Mouse (Mus musculus) embryonic facial prominence, embryonic 11.5 days (tissue): Measurements from ENCODE around the gene Cyp2b19. TPM values are rescaled to one million over a fixed set of nuclear protein-coding genes. Genes with fewer than 3 reads are reported as not detected.

Experiments used
- ATAC-seq: fragments of 200-750 bp; cut with Nextera tagmentation; replicated peaks from 2 replicates; pipeline ENCODE4 v1.8.0; 2017; ENCODE audit warnings: low read depth; ENCODE audit not compliant: insufficient number of reproducible peaks, low FRiP score, low TSS enrichment
- DNase-seq: peaks from one replicate; pipeline ENCODE4 v3.0.0-alpha.2; 2015; ENCODE audit warnings: low spot score
- H3K27ac ChIP-seq: fragments of 300-500 bp; sonication (generic); replicated peaks from 2 replicates; pipeline ENCODE4 v1.5.1; 2014; ENCODE audit warnings: mild to moderate bottlenecking, low read depth, low read length, control low read depth
- H3K27me3 ChIP-seq: fragments of 300-500 bp; sonication (generic); 2 replicates; pipeline ENCODE4 v1.6.1; 2014; ENCODE audit warnings: mild to moderate bottlenecking, low read length, moderate library complexity, mixed read lengths; ENCODE audit not compliant: control insufficient read depth, insufficient read depth
- H3K36me3 ChIP-seq: fragments of 300-500 bp; sonication (generic); replicated peaks from 2 replicates; pipeline ENCODE4 v1.6.1; 2014; ENCODE audit warnings: low read depth, mild to moderate bottlenecking, low read length, moderate library complexity, mixed read lengths; ENCODE audit not compliant: control insufficient read depth, insufficient read depth
- H3K4me1 ChIP-seq: fragments of 300-500 bp; sonication (generic); 2 replicates; pipeline ENCODE4 v1.6.1; 2014; ENCODE audit warnings: low read length, mixed read lengths; ENCODE audit not compliant: control insufficient read depth, insufficient read depth
- H3K4me2 ChIP-seq: fragments of 300-500 bp; sonication (generic); 2 replicates; pipeline ENCODE4 v1.6.1; 2014; ENCODE audit warnings: low read depth, mild to moderate bottlenecking, control low read depth, low read length, moderate library complexity
- H3K4me3 ChIP-seq: fragments of 300-500 bp; sonication (generic); 2 replicates; pipeline ENCODE4 v1.5.1; 2014; ENCODE audit warnings: low read depth, low read length, control low read depth
- H3K9ac ChIP-seq: fragments of 300-500 bp; sonication (generic); replicated peaks from 2 replicates; pipeline ENCODE4 v1.6.1; 2014; ENCODE audit warnings: mild to moderate bottlenecking, control low read depth, low read length
- H3K9me3 ChIP-seq: fragments of 300-500 bp; sonication (generic); replicated peaks from 2 replicates; pipeline ENCODE4 v1.6.1; 2016; ENCODE audit warnings: mild to moderate bottlenecking, low read length, inconsistent platforms, mixed read lengths; ENCODE audit not compliant: control insufficient read depth
- WGBS: fragments of 180-500 bp; shearing (Covaris S2); extraction: QIAGEN DNeasy Blood & Tissue Kit; methylation state at CpG from one replicate; pipeline ENCODE4 v1.1.7; 2014; 5-methylcytosine and 5-hydroxymethylcytosine counted together
- polyA plus RNA-seq: library from polyadenylated mRNA; unstranded; fragments of >200 nt; fragmentation: Nextera tagmentation; extraction: Ambion mirVana; gene quantifications from 2 replicates; pipeline ENCODE4 v1.2.1, GENCODE M21; 2014

Gene Cyp2b19
- 0.10 TPM in 1 of 2 replicates, not detected in the other for polyA plus RNA-seq

DNA sequence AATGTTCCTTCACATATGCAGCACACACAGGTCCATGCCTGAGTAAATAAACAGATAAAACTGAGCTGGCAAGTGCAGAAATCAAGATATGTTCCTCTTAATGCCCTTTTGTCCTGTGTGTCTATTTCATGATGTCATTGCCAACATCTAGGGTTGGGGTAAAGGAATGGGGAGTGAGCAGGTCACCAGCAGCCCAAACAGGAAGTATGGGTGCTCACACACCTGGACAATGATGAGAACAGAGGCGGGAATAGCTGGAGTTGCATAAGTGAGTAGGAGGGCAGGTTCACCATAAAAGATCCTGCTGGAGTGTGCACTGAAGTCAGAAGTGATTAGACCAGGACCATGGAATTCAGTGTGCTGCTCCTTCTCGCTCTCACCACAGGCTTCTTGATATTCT is at the start of gene Cyp2b19:
Cyp2b19 (plus strand) TSS at position 301 of the 400 bp plus-strand sequence.
- H3K9me3 ChIP-seq, result no peaks in the 10 kb centered on the region
- 87% methylated on average over 2 of the region's 2 CpGs for WGBS
- H3K9ac ChIP-seq, result no peak within 1 kb of the TSS
- DNase-seq, result no peak
- H3K4me3 ChIP-seq, result no peak within 1 kb of the TSS
- H3K27ac ChIP-seq, result no peak within 1 kb of the TSS
- H3K4me1 ChIP-seq, result no peaks in the 10 kb centered on the region
- H3K4me2 ChIP-seq, result no peak within 1 kb of the TSS
- no peaks in the 10 kb centered on the region for H3K36me3 ChIP-seq
- no peak for ATAC-seq
- no peaks in the 10 kb centered on the region for H3K27me3 ChIP-seq

DNA sequence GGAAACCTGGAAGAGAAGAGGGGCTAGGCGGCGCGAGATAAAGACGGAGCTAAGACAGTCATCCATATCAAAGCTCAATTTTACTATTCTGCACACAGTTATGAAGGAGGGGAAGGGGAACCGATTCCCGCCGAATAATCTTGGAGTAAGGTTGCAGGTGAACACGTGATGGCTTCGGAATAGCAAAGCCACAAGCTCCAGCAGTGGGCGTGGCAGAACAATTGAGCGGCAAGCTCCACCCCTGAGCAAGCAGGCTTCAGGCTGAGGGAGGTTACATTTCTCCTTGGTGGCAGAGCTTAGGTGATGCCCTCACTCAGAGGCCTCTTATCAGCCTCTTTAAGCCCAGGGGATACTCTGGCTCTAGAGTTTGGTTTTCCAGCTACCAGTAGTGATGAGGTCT is 45.9 kb upstream of the Cyp2b19 start:
- H3K4me1 ChIP-seq, result no peaks in the 10 kb centered on the region
- H3K4me3 ChIP-seq, result no peak overlapping the region
- no peak overlapping the region for H3K27ac ChIP-seq
- ATAC-seq, result no peak
- H3K9ac ChIP-seq, result no peak overlapping the region
- no peak for DNase-seq
- no peak overlapping the region for H3K4me2 ChIP-seq
- 89% methylated on average over 11 of the region's 11 CpGs for WGBS
- H3K9me3 ChIP-seq, result no peaks in the 10 kb centered on the region
- H3K27me3 ChIP-seq, result no peaks in the 10 kb centered on the region
- H3K36me3 ChIP-seq, result no peaks in the 10 kb centered on the region

- Histone ChIP-seq H3K9ac (no peak overlapping the region), H3K27me3 (no peaks in the 10 kb centered on the region), H3K4me2 (no peak overlapping the region), H3K9me3 (no peaks in the 10 kb centered on the region), H3K4me1 (no peaks in the 10 kb centered on the region), H3K27ac (no peak overlapping the region), H3K36me3 (no peaks in the 10 kb centered on the region), H3K4me3 (no peak overlapping the region)
- no peak for DNase-seq
- ATAC-seq, result no peak
Observed at GRCm38 (mm10) chr7:26738940-26739339, 18.0 kb upstream of the Cyp2b19 start.

DNA sequence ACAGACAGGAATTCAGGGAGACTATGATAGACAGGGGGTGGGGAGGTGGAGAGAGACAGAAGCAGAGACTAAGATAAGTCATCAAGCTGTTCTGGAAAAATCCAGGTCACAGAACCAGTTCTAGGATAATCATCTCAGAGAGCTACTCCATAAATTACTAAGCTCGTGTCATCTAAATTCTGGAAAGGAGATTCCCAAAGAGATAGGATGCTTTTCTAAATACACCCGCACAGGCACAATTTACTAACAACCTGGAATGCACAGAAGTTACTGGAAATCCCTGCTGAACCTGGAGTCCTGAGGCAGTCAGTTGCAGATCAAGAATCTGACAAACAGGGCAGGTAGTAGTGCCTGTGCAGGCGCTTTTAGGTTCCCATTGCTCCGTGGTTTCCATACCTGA is 13.0 kb upstream of the Cyp2b19 start:
- 82% methylated on average over 4 of the region's 4 CpGs for WGBS
- ATAC-seq (no peak), DNase-seq (no peak)
- no peaks in the 10 kb centered on the region for H3K27me3 ChIP-seq
- H3K4me1 ChIP-seq, result no peaks in the 10 kb centered on the region
- H3K9me3 ChIP-seq, result no peaks in the 10 kb centered on the region
- H3K4me3 ChIP-seq, result no peak overlapping the region
- no peak overlapping the region for H3K4me2 ChIP-seq
- no peak overlapping the region for H3K9ac ChIP-seq
- H3K27ac ChIP-seq, result no peak overlapping the region
- no peaks in the 10 kb centered on the region for H3K36me3 ChIP-seq

DNA sequence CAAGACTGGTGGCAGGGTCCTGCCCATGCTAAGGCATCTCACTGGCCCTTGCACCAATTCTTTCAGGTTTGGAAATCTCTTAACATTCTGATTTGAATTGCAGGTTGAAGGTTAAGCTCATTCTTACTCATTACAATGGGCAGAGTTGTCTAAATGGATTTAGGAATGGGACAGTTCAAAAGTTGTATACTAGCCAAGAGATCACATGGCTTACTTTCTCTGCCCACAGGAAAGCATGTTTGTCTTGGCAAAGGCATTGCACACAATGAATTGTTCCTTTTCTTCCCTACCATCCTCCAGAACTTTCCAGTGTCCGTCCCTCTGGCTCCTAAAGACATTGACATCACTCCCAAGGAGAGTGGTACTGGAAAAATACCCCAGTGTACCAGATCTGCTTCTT is 11.5 kb upstream of the Cyp2b19 start:
- no peak overlapping the region for H3K4me3 ChIP-seq
- 53% methylated on average over 1 of the region's 1 CpGs for WGBS
- ATAC-seq, result no peak
- no peaks in the 10 kb centered on the region for H3K4me1 ChIP-seq
- DNase-seq, result no peak
- H3K36me3 ChIP-seq, result no peaks in the 10 kb centered on the region
- no peak overlapping the region for H3K4me2 ChIP-seq
- H3K27ac ChIP-seq, result no peak overlapping the region
- no peaks in the 10 kb centered on the region for H3K9me3 ChIP-seq
- H3K27me3 ChIP-seq, result no peaks in the 10 kb centered on the region
- H3K9ac ChIP-seq, result no peak overlapping the region

DNA sequence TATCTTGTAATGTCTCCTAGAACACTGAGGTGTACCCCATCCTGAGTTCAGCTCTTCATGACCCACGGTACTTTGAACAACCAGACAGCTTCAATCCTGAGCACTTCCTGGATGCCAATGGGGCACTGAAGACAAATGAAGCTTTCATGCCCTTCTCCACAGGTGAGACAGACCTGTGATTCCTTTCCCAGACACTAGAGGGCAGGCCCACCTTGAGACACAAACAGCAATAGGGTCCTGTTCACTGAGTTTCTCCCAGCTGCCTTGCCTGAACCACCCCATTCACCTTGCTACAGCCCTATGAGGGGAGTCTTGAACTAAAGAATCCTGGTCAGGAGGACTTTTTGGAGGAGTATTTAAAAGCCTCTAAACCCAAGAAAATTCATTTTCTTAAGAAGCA is 10.1 kb downstream of the Cyp2b19 start:
- no peak overlapping the region for H3K27ac ChIP-seq
- H3K4me3 ChIP-seq, result no peak overlapping the region
- DNase-seq, result peak; percentile 12
- no peak overlapping the region for H3K9ac ChIP-seq
- H3K36me3 ChIP-seq, result no peaks in the 10 kb centered on the region
- ATAC-seq, result no peak
- H3K4me2 ChIP-seq, result no peak overlapping the region
- H3K27me3 ChIP-seq, result no peaks in the 10 kb centered on the region
- H3K9me3 ChIP-seq, result no peaks in the 10 kb centered on the region
- H3K4me1 ChIP-seq, result no peaks in the 10 kb centered on the region
- WGBS, result 75% methylated on average over 1 of the region's 1 CpGs

GRCm38 (mm10) chr7:26769881-26770470 is 13.0 kb downstream of the Cyp2b19 start:
- no peak overlapping the region for H3K4me3 ChIP-seq
- ATAC-seq, result no peak
- H3K4me1 ChIP-seq, result no peaks in the 10 kb centered on the region
- no peak for DNase-seq
- H3K4me2 ChIP-seq, result no peak overlapping the region
- no peaks in the 10 kb centered on the region for H3K36me3 ChIP-seq
- WGBS, result 86% methylated on average over 9 of the region's 9 CpGs
- no peak overlapping the region for H3K9ac ChIP-seq
- H3K27ac ChIP-seq, result no peak overlapping the region
- no peaks in the 10 kb centered on the region for H3K9me3 ChIP-seq
- no peaks in the 10 kb centered on the region for H3K27me3 ChIP-seq

- no peaks in the 10 kb centered on the region for H3K36me3 ChIP-seq
Observed at GRCm38 (mm10) chr7:26772866-26773586, 16.1 kb downstream of the Cyp2b19 start.

More at GRCm38 (mm10) chr7:26772866-26773586, 16.1 kb downstream of the Cyp2b19 start:
- Histone ChIP-seq H3K27me3 (no peaks in the 10 kb centered on the region), H3K9ac (no peak overlapping the region), H3K4me3 (no peak overlapping the region), H3K4me2 (no peak overlapping the region), H3K9me3 (no peaks in the 10 kb centered on the region), H3K27ac (no peak overlapping the region), H3K4me1 (no peaks in the 10 kb centered on the region)
- WGBS, result 79% methylated on average over 3 of the region's 3 CpGs
- DNase-seq (no peak), ATAC-seq (no peak)
